Comparison of ENCODE assay signal across 9 mouse cellular contexts in genomic region chr7:113131945-113132538, GRCm38 (mm10).
DNase-seq lines count a peak whose midpoint lies in the region; ATAC-seq and TF ChIP-seq lines count a peak whose summit lies in the region.
"Had no signal": no experiment of that assay in that cellular context is flagged by ENCODE, and none has a peak within 500 bp of the region (broad histone marks: within the 10 kb centered on the region; RNA-seq: fewer than 3 reads in every experiment).

No protein-coding gene starts in this region.

- WGBS in lung, postnatal 0 days, result 2% methylated on average over 6 of the region's 6 CpGs

- H3K27ac ChIP-seq in layer of hippocampus, adult 2 months, result no peak overlapping the region
- no peak overlapping the region for H3K27ac ChIP-seq in lung, postnatal 0 days (ENCODE audit: low read length)
- H3K27ac ChIP-seq: liver, embryonic 15.5 days had no signal

- H3K27me3 ChIP-seq in E14TG2a.4 (ENCODE audit: insufficient read depth, low read length), result no peaks in the 10 kb centered on the region
- H3K27me3 ChIP-seq in lung, postnatal 0 days (replicated peaks; ENCODE audit: insufficient read depth, low read length), result no peaks in the 10 kb centered on the region

- ATAC-seq in lung, postnatal 0 days, result peak; percentile 68
- no peak for ATAC-seq in erythroid progenitor cell, adult 5-6 weeks (replicated peaks; ENCODE audit: low FRiP score, poor library complexity, severe bottlenecking)

- TF ChIP-seq EP300 in lung, postnatal 0 days (IDR thresholded peaks at IDR 0.05), result no peak

- H3K4me2 ChIP-seq in lung, postnatal 0 days (replicated peaks; ENCODE audit: low read depth, low read length), result no peak overlapping the region
- H3K4me2 ChIP-seq: liver, embryonic 15.5 days had no signal

- no peaks in the 10 kb centered on the region for H3K9me3 ChIP-seq in E14TG2a.4 (ENCODE audit: low read length)
- no peaks in the 10 kb centered on the region for H3K9me3 ChIP-seq in lung, postnatal 0 days (ENCODE audit: low read length)
- H3K9me3 ChIP-seq: liver, embryonic 15.5 days had no signal

- peak; percentile 91 for DNase-seq in ZHBTc4 (ENCODE audit: low read depth, low spot score)
- peak; percentile 83 to 92 for DNase-seq in cerebellum, postnatal 36 days
- peak; percentile 15 for DNase-seq in gastrocnemius, postnatal 25 days
- DNase-seq in layer of hippocampus, adult 2 months (ENCODE audit: low spot score in 2 of 2), result peak; percentile 81 to 89
- DNase-seq in lung, postnatal 0 days (ENCODE audit: low spot score), result peak; percentile 90
- peak; percentile 94 to 95 for DNase-seq in right cerebral cortex, adult 2 months (ENCODE audit: low spot score in 2 of 2)

- H3K4me3 ChIP-seq in E14TG2a.4 (replicated peaks; ENCODE audit: low read length), result no peak overlapping the region
- H3K4me3 ChIP-seq in layer of hippocampus, adult 2 months, result no peak overlapping the region
- no peak overlapping the region for H3K4me3 ChIP-seq in lung, postnatal 0 days (ENCODE audit: low read depth, low read length)
- H3K4me3 ChIP-seq: liver, embryonic 15.5 days had no signal

- H3K9ac ChIP-seq in lung, postnatal 0 days (replicated peaks; ENCODE audit: low read depth), result no peak overlapping the region
- H3K9ac ChIP-seq: liver, embryonic 15.5 days had no signal

- no peaks in the 10 kb centered on the region for H3K4me1 ChIP-seq in E14TG2a.4 (replicated peaks; ENCODE audit: low read depth, low read length)
- H3K4me1 ChIP-seq in lung, postnatal 0 days (ENCODE audit: insufficient read depth, low read depth, low read length), result no peaks in the 10 kb centered on the region
- H3K4me1 ChIP-seq: liver, embryonic 15.5 days had no signal

- TF ChIP-seq CTCF in E14TG2a.4 (conservative IDR thresholded peaks at IDR 0.05; ENCODE audit: low read length), result peak; percentile 76
- peak; percentile 95 for TF ChIP-seq CTCF in layer of hippocampus, adult 2 months (conservative IDR thresholded peaks at IDR 0.05)
- peak; percentile 94 for TF ChIP-seq CTCF in lung, postnatal 0 days (IDR thresholded peaks at IDR 0.05)

- no peaks in the 10 kb centered on the region for H3K36me3 ChIP-seq in E14TG2a.4 (ENCODE audit: insufficient read depth, low read length)
- no peaks in the 10 kb centered on the region for H3K36me3 ChIP-seq in lung, postnatal 0 days (ENCODE audit: insufficient read depth, low read length)
- H3K36me3 ChIP-seq: liver, embryonic 15.5 days had no signal

Comparison
In these comparisons a context has a peak if more than half of its experiments do, and no peak if none do; other contexts are left out.
1. DNase-seq: peak in every context shown above with its lines; median percentile 94 in right cerebral cortex, adult 2 months; 91 in ZHBTc4; 90 in lung, postnatal 0 days; 88 in cerebellum, postnatal 36 days; 85 in layer of hippocampus, adult 2 months; 15 in gastrocnemius, postnatal 25 days.